Mouse (Mus musculus) megakaryocyte-erythroid progenitor cell, adult 5-6 weeks (primary cell): Measurements from ENCODE around the gene Prkacb. TPM values are rescaled to one million over a fixed set of nuclear protein-coding genes. Genes with fewer than 3 reads are reported as not detected.

Source experiments
- ATAC-seq: replicated peaks from 2 replicates; pipeline ENCODE4 v1.8.0; 2016; ENCODE audit warnings: mild to moderate bottlenecking, inconsistent platforms; ENCODE audit not compliant: severe bottlenecking, poor library complexity, low FRiP score, low TSS enrichment
- total RNA-seq, 2 experiments: library from RNA; stranded (forward) in 1 of 2; stranded (reverse) in 1 of 2; fragments of 200-1000, 215-1000 nt in 1 of 2; fragments of >200 nt in 1 of 2; fragmentation: Nextera tagmentation in 1 of 2; gene quantifications; 2 replicates each; pipeline ENCODE4 v1.2.3; 2014 to 2017

The Prkacb gene
- total RNA-seq, 2 experiments from 2014 or later, result 33.4 to 39.0 TPM

- peak; percentile 54 for ATAC-seq
These were observed 130.6 kb downstream of the Prkacb start for GRCm38 (mm10) chr3:146682140-146682651.

DNA sequence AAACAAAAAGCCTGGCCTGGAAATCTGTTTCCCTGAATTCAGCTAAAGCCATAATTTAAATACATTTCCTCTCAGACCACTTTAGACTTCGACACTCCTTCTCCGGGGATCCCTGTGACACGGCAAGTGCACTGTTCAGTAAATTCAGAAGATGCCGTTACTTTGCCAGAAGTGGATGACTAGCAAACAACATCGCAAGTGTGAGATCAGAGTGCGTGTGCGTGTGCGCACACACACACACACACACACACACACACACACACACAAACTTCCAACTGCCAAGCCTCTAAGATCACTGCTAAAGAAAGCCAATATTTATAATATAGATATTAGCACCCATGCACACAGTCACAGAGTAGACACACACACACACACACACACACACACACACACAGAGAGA, 131.1 kb downstream of the Prkacb start:
- 0 out of 2 replicates have a peak, but pooled peaks have one; percentile 8 for ATAC-seq

DNA sequence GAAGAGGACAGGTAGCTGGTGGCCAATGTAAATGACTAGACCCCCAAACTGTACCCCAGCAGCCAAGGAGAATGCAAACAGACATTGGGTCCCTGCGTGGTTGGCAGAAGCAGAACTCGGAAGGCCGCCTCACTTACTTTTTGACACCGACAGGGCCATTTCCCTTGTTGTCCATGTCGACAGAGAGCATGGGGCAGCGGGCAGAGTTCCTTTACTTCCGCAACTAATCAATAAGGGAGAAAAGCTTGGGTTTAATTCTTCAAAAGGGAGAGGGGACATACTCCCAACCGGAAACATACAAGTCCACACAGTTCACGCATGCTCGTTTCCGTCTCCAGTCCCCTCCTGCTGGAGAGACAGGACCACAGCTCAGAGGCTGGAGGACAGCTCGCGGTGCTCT, 132.2 kb downstream of the Prkacb start:
- no peak for ATAC-seq

DNA sequence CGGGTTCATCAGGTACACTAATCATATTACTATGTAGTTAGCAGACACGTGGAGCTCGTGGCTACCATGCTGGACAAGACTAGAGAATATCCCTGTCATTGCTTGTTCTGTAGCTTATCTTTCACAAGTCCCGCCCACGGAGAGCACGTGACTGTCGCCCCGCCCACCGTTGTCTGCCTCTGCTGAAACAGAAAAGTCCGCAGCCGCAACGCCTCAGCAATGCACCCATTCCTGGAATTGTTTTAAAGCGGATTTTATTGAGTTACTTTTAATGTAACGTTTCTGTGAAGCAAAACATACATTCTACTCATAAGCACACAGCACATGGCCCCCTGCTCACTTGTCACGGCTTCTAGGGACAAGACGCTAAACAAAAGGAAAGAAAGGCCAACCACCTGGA, 133.1 kb downstream of the Prkacb start:
- no peak for ATAC-seq

Other genes with a start within 250 kb of the Prkacb start
- gene Uox, start 242.6 kb downstream of the Prkacb start, total RNA-seq (2014; fragmentation: Nextera tagmentation), result not detected in 2 replicates
- not detected in 2 replicates for gene Uox, start 242.6 kb downstream of the Prkacb start, total RNA-seq (2017)
- gene Dnase2b, start 197.4 kb downstream of the Prkacb start, total RNA-seq (2014; fragmentation: Nextera tagmentation), result not detected in 2 replicates
- not detected in 2 replicates for gene Dnase2b, start 197.4 kb downstream of the Prkacb start, total RNA-seq (2017)
- not detected in 2 replicates for gene 4930503B20Rik, start 161.7 kb downstream of the Prkacb start, total RNA-seq (2014; fragmentation: Nextera tagmentation)
- gene 4930503B20Rik, start 161.7 kb downstream of the Prkacb start, total RNA-seq (2017), result not detected in 2 replicates
- 6.9 and 8.6 TPM in 2 replicates for gene Samd13, start 127.4 kb downstream of the Prkacb start, total RNA-seq (2014; fragmentation: Nextera tagmentation)
- gene Samd13, start 127.4 kb downstream of the Prkacb start, total RNA-seq (2017), result 3.6 and 5.7 TPM in 2 replicates
- 0.54 TPM in 1 of 2 replicates, not detected in the other for gene Ttll7, start 39.4 kb upstream of the Prkacb start, total RNA-seq (2014; fragmentation: Nextera tagmentation)
- 0.19 TPM in 1 of 2 replicates, not detected in the other for gene Ttll7, start 39.4 kb upstream of the Prkacb start, total RNA-seq (2017)